Mouse (Mus musculus) heart, adult 8-10 months (tissue): Measurements from ENCODE around the gene Tmem132d. TPM values are rescaled to one million over a fixed set of nuclear protein-coding genes. Genes with fewer than 3 reads are reported as not detected.

Source experiments
- DNase-seq: peaks from one replicate; pipeline ENCODE4 v3.0.0; 2022; ENCODE audit warnings: low spot score
- total RNA-seq, 4 experiments: library from RNA; stranded (reverse); gene quantifications; 2 replicates each; pipeline ENCODE4 v1.2.4; 2022

Tmem132d gene
- total RNA-seq: not detected

GRCm38 (mm10) chr5:128432916-128433315 lies at the start of gene Tmem132d:
Gene Tmem132d (minus strand): TSS chr5:128433077.
- no peak for DNase-seq

GRCm38 (mm10) chr5:128480816-128481215 lies 47.9 kb upstream of the Tmem132d start:
- no peak for DNase-seq

- no peak for DNase-seq
Observed at GRCm38 (mm10) chr5:128475372-128475771, 42.5 kb upstream of the Tmem132d start.

GRCm38 (mm10) chr5:128469812-128470211 lies 36.9 kb upstream of the Tmem132d start:
- DNase-seq: no peak

GRCm38 (mm10) chr5:128464514-128464913 lies 31.6 kb upstream of the Tmem132d start:
- DNase-seq: no peak

GRCm38 (mm10) chr5:128460605-128461004 lies 27.7 kb upstream of the Tmem132d start:
- DNase-seq: no peak

GRCm38 (mm10) chr5:128455732-128456131 lies 22.9 kb upstream of the Tmem132d start:
- no peak for DNase-seq

GRCm38 (mm10) chr5:128452196-128452595 lies 19.3 kb upstream of the Tmem132d start:
- no peak for DNase-seq

GRCm38 (mm10) chr5:128450808-128451207 lies 17.9 kb upstream of the Tmem132d start:
- no peak for DNase-seq

- no peak for DNase-seq
Observed at GRCm38 (mm10) chr5:128444876-128445275, 12.0 kb upstream of the Tmem132d start.

GRCm38 (mm10) chr5:128443848-128444247 lies 11.0 kb upstream of the Tmem132d start:
- no peak for DNase-seq

GRCm38 (mm10) chr5:128441121-128441520 lies 8.2 kb upstream of the Tmem132d start:
- no peak for DNase-seq

- DNase-seq: no peak
Observed at GRCm38 (mm10) chr5:128439828-128440227, 7.0 kb upstream of the Tmem132d start.

GRCm38 (mm10) chr5:128438078-128438477 lies 5.2 kb upstream of the Tmem132d start:
- no peak for DNase-seq

GRCm38 (mm10) chr5:128436909-128437308 lies 4.0 kb upstream of the Tmem132d start:
- DNase-seq: no peak

GRCm38 (mm10) chr5:128435683-128436082 lies 2.8 kb upstream of the Tmem132d start:
- no peak for DNase-seq

- DNase-seq: no peak
Observed at GRCm38 (mm10) chr5:128433786-128434185, 909 bp upstream of the Tmem132d start.

GRCm38 (mm10) chr5:128432422-128432821 lies 455 bp downstream of the Tmem132d start:
- no peak for DNase-seq

- DNase-seq: no peak
Observed at GRCm38 (mm10) chr5:128424636-128425035, 8.2 kb downstream of the Tmem132d start.

GRCm38 (mm10) chr5:128424213-128424612 lies 8.7 kb downstream of the Tmem132d start:
- DNase-seq: no peak

GRCm38 (mm10) chr5:128422090-128422489 lies 10.8 kb downstream of the Tmem132d start:
- no peak for DNase-seq

GRCm38 (mm10) chr5:128418149-128418710 lies 14.6 kb downstream of the Tmem132d start:
- DNase-seq: no peak

GRCm38 (mm10) chr5:128414056-128414455 lies 18.8 kb downstream of the Tmem132d start:
- no peak for DNase-seq

GRCm38 (mm10) chr5:128412306-128412705 lies 20.6 kb downstream of the Tmem132d start:
- no peak for DNase-seq
